Mouse (Mus musculus) liver, adult 2 months (tissue): ENCODE measurements around the gene Ubap1. TPM values are rescaled to one million over a fixed set of nuclear protein-coding genes. Genes with fewer than 3 reads are reported as not detected.

Source experiments
- DNase-seq: peaks from one replicate; pipeline ENCODE4 v3.0.0-alpha.2; 2011; ENCODE audit warnings: low read depth, low spot score; ENCODE audit errors: extremely low read depth
- H3K27ac ChIP-seq: fragments of 200-500 bp; replicated peaks from 2 replicates; pipeline ENCODE4 v1.5.1; 2012; ENCODE audit warnings: low read depth, mild to moderate bottlenecking, control low read depth, inconsistent platforms, low read length; ENCODE audit not compliant: insufficient read depth
- H3K27me3 ChIP-seq: fragments of 200-500 bp; 2 replicates; pipeline ENCODE4 v1.6.1; 2012; ENCODE audit warnings: mild to moderate bottlenecking, moderate library complexity, low read length, inconsistent platforms; ENCODE audit not compliant: control insufficient read depth, insufficient read depth
- H3K36me3 ChIP-seq: fragments of 200-500 bp; 2 replicates; pipeline ENCODE4 v1.6.1; 2012; ENCODE audit warnings: low read length, inconsistent platforms; ENCODE audit not compliant: control insufficient read depth, insufficient read depth
- H3K4me1 ChIP-seq: fragments of 200-500 bp; 2 replicates; pipeline ENCODE4 v1.6.1; 2011; ENCODE audit warnings: low read length; ENCODE audit not compliant: control insufficient read depth, insufficient read depth
- H3K4me3 ChIP-seq: fragments of 200-500 bp; 2 replicates; pipeline ENCODE4 v1.5.1; 2011; ENCODE audit warnings: low read depth, mild to moderate bottlenecking, control low read depth, low read length, moderate library complexity; ENCODE audit not compliant: insufficient read depth
- H3K79me2 ChIP-seq: fragments of 200-500 bp; 2 replicates; pipeline ENCODE4 v1.6.1; 2012; ENCODE audit warnings: inconsistent platforms, mild to moderate bottlenecking, low read length, moderate library complexity; ENCODE audit not compliant: control insufficient read depth, insufficient read depth
- H3K9ac ChIP-seq: fragments of 200-500 bp; 2 replicates; pipeline ENCODE4 v1.6.1; 2012; ENCODE audit warnings: low read depth, mild to moderate bottlenecking, control low read depth, inconsistent platforms, low read length
- CTCF ChIP-seq: fragments of 200-500 bp; IDR thresholded peaks from 2 replicates; pipeline ENCODE4 v1.5.1; 2011; ENCODE audit warnings: low read depth, low read length, control low read depth
- POLR2A ChIP-seq: fragments of 200-500 bp; IDR thresholded peaks from 2 replicates; pipeline ENCODE4 v1.6.1; 2011; ENCODE audit warnings: low read length, control low read depth; ENCODE audit not compliant: insufficient read depth; ENCODE audit errors: extremely low read depth
- WGBS: fragments of 180-500 bp; shearing (Covaris S2); methylation state at CpG from one replicate; pipeline ENCODE4 v1.1.7; 2018; 5-methylcytosine and 5-hydroxymethylcytosine counted together
- polyA plus RNA-seq: library from polyadenylated mRNA; depleted of rRNA; stranded (reverse); fragments of >200 nt; gene quantifications from 2 replicates; pipeline ENCODE4 v1.2.3, GENCODE M21; 2012
- total RNA-seq: library from RNA; depleted of rRNA; stranded (reverse); fragments of >200 nt; gene quantifications from 2 replicates; pipeline ENCODE4 v1.2.3, GENCODE M21; 2014

Ubap1 gene
- total and polyA plus RNA-seq, 2 experiments: 15.5 to 45.0 TPM

DNA sequence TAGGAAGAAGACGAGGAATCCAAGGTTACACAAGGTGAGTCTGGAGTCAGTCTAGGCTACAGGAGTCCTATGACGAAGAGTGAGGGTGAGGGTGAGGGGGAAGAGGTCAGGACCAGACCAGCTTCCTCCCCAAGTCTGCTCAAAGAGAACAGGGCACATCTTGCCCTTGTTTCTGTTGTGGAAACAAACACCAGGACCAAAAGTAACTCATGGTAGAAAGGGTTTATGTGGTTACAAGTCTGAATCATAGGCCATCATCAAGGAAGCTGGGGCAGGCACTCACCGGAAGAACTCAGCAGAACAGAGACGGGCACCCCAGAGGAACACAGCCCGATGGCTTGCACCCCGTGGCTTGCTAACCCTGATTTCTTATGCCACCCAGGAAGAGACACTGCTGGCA, 21.9 kb upstream of the Ubap1 start:
- no peaks in the 10 kb centered on the region for H3K79me2 ChIP-seq
- H3K4me1 ChIP-seq: peaks cover 9% of the 10 kb centered on the region
- 92% methylated on average over 6 of the region's 6 CpGs for WGBS
- H3K27me3 ChIP-seq: no peaks in the 10 kb centered on the region
- no peak overlapping the region for H3K4me3 ChIP-seq
- H3K9ac ChIP-seq: no peak overlapping the region
- no peak for DNase-seq
- TF ChIP-seq CTCF: no peak
- TF ChIP-seq POLR2A: no peak
- H3K27ac ChIP-seq: no peak overlapping the region
- no peaks in the 10 kb centered on the region for H3K36me3 ChIP-seq

DNA sequence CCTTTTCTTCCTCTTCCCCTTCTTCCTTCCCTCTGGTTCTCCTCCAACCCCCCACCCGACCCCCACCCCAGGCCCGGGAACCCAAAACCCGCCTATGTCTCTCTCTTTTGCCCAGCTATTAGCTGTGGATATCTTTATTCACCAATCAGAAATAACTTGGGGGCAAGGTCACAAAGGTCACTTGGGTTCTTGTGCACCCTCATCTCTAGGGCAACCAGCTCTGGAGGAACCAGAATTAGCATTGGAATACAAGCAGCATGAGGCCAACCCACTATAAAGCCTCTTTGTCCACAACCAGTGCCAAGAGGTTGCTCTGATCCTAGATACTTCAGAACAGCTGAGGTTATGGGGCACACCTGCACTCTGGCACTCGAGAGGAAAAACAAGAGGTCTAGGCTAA, 19.3 kb upstream of the Ubap1 start:
- Histone ChIP-seq H3K4me3 (no peak overlapping the region), H3K9ac (no peak overlapping the region), H3K27ac (no peak overlapping the region), H3K79me2 (no peaks in the 10 kb centered on the region), H3K4me1 (peaks cover 9% of the 10 kb centered on the region), H3K27me3 (no peaks in the 10 kb centered on the region), H3K36me3 (no peaks in the 10 kb centered on the region)
- WGBS: 57% methylated on average over 4 of the region's 4 CpGs
- DNase-seq: no peak
- TF ChIP-seq CTCF (no peak), POLR2A (no peak)

DNA sequence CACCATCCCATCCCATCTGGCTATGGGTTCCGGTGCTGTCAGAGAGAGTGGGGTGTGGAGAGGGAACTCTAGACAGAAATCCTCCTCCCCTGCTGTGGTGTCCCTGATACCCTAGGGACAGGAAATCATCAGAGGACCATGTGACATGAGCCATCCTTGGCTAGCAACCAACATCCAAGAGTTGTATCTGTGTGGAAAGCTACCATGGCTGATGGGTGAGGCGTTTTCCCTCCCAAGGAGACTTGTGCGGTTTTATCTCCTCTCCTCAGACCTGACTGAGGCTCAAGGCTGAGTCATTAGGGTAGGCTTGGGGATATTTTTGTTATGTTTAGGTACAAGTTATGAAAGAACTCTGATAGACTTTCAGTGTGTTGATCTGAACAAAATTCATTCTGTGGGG, 17.7 kb upstream of the Ubap1 start:
- H3K27ac ChIP-seq: peak overlapping the region; percentile 26
- no peak for DNase-seq
- no peak overlapping the region for H3K4me3 ChIP-seq
- H3K27me3 ChIP-seq: no peaks in the 10 kb centered on the region
- no peak for TF ChIP-seq POLR2A
- no peak for TF ChIP-seq CTCF
- H3K4me1 ChIP-seq: peaks cover 9% of the 10 kb centered on the region
- no peaks in the 10 kb centered on the region for H3K79me2 ChIP-seq
- 78% methylated on average over 3 of the region's 3 CpGs for WGBS
- no peak overlapping the region for H3K9ac ChIP-seq
- no peaks in the 10 kb centered on the region for H3K36me3 ChIP-seq

- no peaks in the 10 kb centered on the region for H3K27me3 ChIP-seq
- H3K9ac ChIP-seq: no peak overlapping the region
- no peaks in the 10 kb centered on the region for H3K36me3 ChIP-seq
- H3K4me1 ChIP-seq: peaks cover 9% of the 10 kb centered on the region
- no peak for TF ChIP-seq POLR2A
- TF ChIP-seq CTCF: no peak
- peak overlapping the region; percentile 75 for H3K27ac ChIP-seq
- H3K79me2 ChIP-seq: no peaks in the 10 kb centered on the region
- WGBS: 33% methylated on average over 9 of the region's 9 CpGs
- peak; percentile 94 for DNase-seq
- no peak overlapping the region for H3K4me3 ChIP-seq
These were observed 16.9 kb upstream of the Ubap1 start for GRCm38 (mm10) chr4:41331698-41332421.

GRCm38 (mm10) chr4:41336546-41336945, 12.2 kb upstream of the Ubap1 start:
- Histone ChIP-seq H3K9ac (no peak overlapping the region), H3K27me3 (no peaks in the 10 kb centered on the region), H3K79me2 (no peaks in the 10 kb centered on the region; the same call in 1 of the 2 replicates), H3K4me1 (peaks cover under 1% of the 10 kb centered on the region; the same call in 1 of the 2 replicates), H3K4me3 (no peak overlapping the region), H3K36me3 (no peaks in the 10 kb centered on the region), H3K27ac (no peak overlapping the region)
- DNase-seq: no peak
- TF ChIP-seq POLR2A (no peak), CTCF (no peak)

DNA sequence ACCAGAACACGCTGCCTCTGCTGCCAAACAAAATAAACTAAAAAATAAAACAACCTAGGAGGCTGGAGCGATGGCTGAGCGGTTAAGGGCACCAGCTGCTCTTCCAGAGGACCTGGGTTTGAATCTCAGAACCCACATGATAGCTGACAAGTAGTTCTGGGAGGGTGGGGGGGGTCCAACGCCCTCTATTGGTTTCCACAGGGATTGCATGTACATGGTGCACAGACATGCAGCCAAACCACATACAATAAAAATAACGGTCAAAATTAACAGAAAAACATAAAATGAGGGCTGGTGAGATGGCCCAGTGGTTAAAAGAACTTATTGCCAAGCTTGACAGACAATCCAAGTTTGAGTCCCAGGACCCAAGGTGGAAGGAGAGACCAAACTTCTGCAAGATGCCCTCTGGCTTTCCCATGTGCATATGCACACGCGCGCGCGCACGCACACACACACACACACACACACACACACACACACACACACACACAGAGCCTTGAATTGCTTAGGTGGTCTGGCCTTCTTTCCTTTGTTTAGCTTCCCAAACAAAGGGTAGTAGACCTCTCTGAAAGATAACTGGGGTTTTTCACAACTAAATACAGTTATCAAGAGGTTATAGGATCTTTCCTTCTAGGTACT, 7.8 kb upstream of the Ubap1 start:
- Histone ChIP-seq H3K27me3 (no peaks in the 10 kb centered on the region), H3K4me1 (no peaks in the 10 kb centered on the region), H3K4me3 (no peak overlapping the region), H3K27ac (no peak overlapping the region), H3K36me3 (no peaks in the 10 kb centered on the region), H3K79me2 (no peaks in the 10 kb centered on the region; the same call in 1 of the 2 replicates), H3K9ac (no peak overlapping the region)
- no peak for DNase-seq
- 74% methylated on average over 11 of the region's 11 CpGs for WGBS
- TF ChIP-seq POLR2A: no peak
- TF ChIP-seq CTCF: no peak; the same call in 1 of the 2 replicates
